Mouse (Mus musculus) intestine, postnatal 0 days (tissue): ENCODE results near the gene Tuft1. TPM values are rescaled to one million over a fixed set of nuclear protein-coding genes. Genes with fewer than 3 reads are reported as not detected.
"Not testable (repeated sequence)": the region's sequence is repeated elsewhere in the genome, so short reads cannot be mapped to it uniquely, and the experiment has no call there.

ENCODE experiments used
- ATAC-seq: fragments of 200-750 bp; cut with Nextera tagmentation; 2 replicates; pipeline ENCODE4 v1.8.0; 2017; ENCODE audit warnings: mild to moderate bottlenecking, moderate TSS enrichment, moderate library complexity
- H3K27ac ChIP-seq: fragments of 300-500 bp; sonication (generic); 2 replicates; pipeline ENCODE4 v1.5.1; 2014; ENCODE audit warnings: mild to moderate bottlenecking, low read depth, low read length, moderate library complexity
- H3K27me3 ChIP-seq: fragments of 300-500 bp; sonication (generic); replicated peaks from 2 replicates; pipeline ENCODE4 v1.6.1; 2014; ENCODE audit warnings: low read length, mixed read lengths; ENCODE audit not compliant: control insufficient read depth, insufficient read depth
- H3K36me3 ChIP-seq: fragments of 300-500 bp; sonication (generic); 2 replicates; pipeline ENCODE4 v1.6.1; 2014; ENCODE audit warnings: mild to moderate bottlenecking, moderate library complexity; ENCODE audit not compliant: control insufficient read depth, insufficient read depth
- H3K4me1 ChIP-seq: fragments of 300-500 bp; sonication (generic); replicated peaks from 2 replicates; pipeline ENCODE4 v1.6.1; 2014; ENCODE audit warnings: antibody characterized with exemption, low read length, mixed read lengths; ENCODE audit not compliant: control insufficient read depth, insufficient read depth
- H3K4me2 ChIP-seq: fragments of 300-500 bp; sonication (generic); replicated peaks from 2 replicates; pipeline ENCODE4 v1.6.1; 2014; ENCODE audit warnings: low read depth, mild to moderate bottlenecking, moderate library complexity
- H3K4me3 ChIP-seq: fragments of 300-500 bp; sonication (generic); 2 replicates; pipeline ENCODE4 v1.5.1; 2014; ENCODE audit warnings: low read depth, low read length
- H3K9ac ChIP-seq: fragments of 300-500 bp; sonication (generic); 2 replicates; pipeline ENCODE4 v1.6.1; 2014; ENCODE audit warnings: mild to moderate bottlenecking, low read depth, low read length
- H3K9me3 ChIP-seq: fragments of 300-500 bp; sonication (generic); 2 replicates; pipeline ENCODE4 v1.6.1; 2016; ENCODE audit warnings: mixed run types; ENCODE audit not compliant: control insufficient read depth
- CTCF ChIP-seq: sonication (generic); IDR thresholded peaks from 2 replicates; pipeline ENCODE4 v1.5.1; 2016; ENCODE audit warnings: low read depth, mild to moderate bottlenecking, control low read depth, antibody characterized with exemption, moderate library complexity
- WGBS: fragments of 180-500 bp; shearing (Covaris S2); extraction: QIAGEN DNeasy Blood & Tissue Kit; methylation state at CpG from one replicate; pipeline ENCODE4 v1.1.7; 2014; 5-methylcytosine and 5-hydroxymethylcytosine counted together
- polyA plus RNA-seq: library from polyadenylated mRNA; unstranded; fragments of >200 nt; fragmentation: Nextera tagmentation; extraction: Ambion mirVana; gene quantifications from 2 replicates; pipeline ENCODE4 v1.2.1, GENCODE M21; 2015

Tuft1 gene
- polyA plus RNA-seq, 1 experiment from 2014 or later = 10.9 TPM

DNA sequence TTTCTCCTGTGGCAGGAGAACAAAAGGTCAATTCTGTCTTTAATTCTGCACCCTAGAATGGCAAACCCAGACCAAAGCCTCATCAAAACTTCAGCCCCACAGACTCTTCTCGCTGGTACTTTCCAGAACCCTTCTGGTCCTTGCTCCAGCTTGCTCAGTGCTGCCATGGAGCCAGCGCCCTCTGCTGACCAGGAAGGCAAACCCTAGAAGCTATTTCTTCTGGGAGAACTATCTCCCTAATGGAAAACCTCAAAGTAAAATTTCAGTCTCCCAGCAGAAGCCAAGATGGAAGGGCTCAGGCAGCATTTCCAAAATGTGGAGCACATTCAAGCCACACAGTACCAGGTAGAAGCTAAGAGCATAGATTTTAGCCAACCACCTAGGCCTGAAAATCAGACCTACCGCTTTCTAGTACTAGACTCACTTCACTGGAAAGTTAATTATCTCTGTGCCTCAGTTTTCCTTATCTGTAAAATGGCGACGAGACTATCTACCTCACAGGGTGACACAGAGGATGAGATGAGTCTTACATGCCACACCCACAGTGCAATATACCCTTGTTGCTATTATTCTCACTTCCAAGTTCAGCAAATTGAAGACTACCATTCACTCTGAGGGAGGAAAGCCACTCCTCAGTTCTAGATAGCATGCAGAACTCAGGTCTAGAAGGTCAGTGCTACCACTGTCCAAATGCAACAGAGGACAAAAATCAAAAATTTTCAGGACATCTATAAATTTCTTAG lies 6.6 kb upstream of the Tuft1 start:
- H3K9me3 ChIP-seq, ATAC-seq, H3K4me2 ChIP-seq, H3K27ac ChIP-seq, H3K4me3 ChIP-seq, H3K4me1 ChIP-seq, H3K27me3 ChIP-seq, H3K36me3 ChIP-seq, H3K9ac ChIP-seq: not testable (repeated sequence)
- WGBS = 67% methylated on average over 3 of the region's 5 CpGs
- peak; percentile 42 for TF ChIP-seq CTCF

DNA sequence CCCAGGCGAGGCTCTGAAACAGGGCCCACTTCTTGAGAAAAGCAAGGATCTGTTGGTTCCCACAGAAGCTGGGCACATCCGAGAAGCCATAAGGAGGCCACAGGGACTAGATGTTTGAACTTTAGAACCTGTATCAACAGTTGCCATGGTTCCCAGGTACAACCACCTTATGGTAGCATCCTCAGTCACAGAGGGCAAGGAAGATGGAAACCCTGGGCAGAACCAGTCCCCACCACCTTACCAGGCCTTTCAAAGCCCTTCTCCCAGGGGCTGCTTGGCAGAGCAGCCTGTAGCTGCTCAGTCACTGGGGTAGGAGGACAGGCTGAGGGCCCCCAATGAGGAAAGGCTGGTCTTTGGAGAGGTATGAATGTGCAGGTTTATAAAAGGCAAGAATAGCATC lies 2.2 kb upstream of the Tuft1 start:
- not testable (repeated sequence) for H3K4me3 ChIP-seq, H3K36me3 ChIP-seq, H3K9ac ChIP-seq, H3K4me2 ChIP-seq, H3K9me3 ChIP-seq, ATAC-seq, H3K27ac ChIP-seq, H3K4me1 ChIP-seq, H3K27me3 ChIP-seq
- 77% methylated on average over 2 of the region's 2 CpGs for WGBS

DNA sequence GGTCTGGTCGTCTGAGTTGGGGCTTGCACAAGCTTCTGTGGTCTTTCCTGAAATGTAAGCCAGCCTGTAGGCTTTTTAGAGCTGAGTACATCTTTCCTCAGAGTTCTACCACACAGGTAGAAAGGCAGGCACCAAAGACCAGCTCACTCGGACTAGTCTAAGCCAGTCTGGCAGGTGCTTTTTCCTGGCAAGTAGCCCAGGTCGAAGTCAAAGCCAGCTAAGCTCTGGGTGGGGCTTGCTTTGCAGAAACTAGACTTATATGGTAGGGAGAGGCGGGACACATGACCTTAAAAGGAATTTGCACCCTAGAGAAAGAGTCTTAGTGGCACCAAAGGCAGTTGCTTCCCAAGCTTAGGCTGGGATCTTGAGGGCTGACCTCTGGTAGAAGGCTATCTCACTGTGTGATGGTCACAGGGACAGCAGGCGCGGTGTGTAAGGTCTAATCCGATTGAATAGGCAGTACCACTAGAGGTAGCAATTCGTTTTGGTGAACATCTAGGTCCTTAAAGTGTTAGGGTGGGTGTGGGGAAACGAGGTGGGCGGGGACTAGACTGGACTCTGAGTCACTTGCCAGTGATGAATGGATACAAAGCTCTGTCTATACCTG lies 573 bp upstream of the Tuft1 start:
- not testable (repeated sequence) for H3K4me3 ChIP-seq, H3K4me1 ChIP-seq, H3K27me3 ChIP-seq, H3K9me3 ChIP-seq, H3K36me3 ChIP-seq, H3K9ac ChIP-seq
- peak overlapping the region; percentile 89 for H3K27ac ChIP-seq
- 18% methylated on average over 7 of the region's 10 CpGs for WGBS
- TF ChIP-seq CTCF = peak; percentile 31
- H3K4me2 ChIP-seq = peak overlapping the region; percentile 39
- peak; percentile 95 for ATAC-seq

DNA sequence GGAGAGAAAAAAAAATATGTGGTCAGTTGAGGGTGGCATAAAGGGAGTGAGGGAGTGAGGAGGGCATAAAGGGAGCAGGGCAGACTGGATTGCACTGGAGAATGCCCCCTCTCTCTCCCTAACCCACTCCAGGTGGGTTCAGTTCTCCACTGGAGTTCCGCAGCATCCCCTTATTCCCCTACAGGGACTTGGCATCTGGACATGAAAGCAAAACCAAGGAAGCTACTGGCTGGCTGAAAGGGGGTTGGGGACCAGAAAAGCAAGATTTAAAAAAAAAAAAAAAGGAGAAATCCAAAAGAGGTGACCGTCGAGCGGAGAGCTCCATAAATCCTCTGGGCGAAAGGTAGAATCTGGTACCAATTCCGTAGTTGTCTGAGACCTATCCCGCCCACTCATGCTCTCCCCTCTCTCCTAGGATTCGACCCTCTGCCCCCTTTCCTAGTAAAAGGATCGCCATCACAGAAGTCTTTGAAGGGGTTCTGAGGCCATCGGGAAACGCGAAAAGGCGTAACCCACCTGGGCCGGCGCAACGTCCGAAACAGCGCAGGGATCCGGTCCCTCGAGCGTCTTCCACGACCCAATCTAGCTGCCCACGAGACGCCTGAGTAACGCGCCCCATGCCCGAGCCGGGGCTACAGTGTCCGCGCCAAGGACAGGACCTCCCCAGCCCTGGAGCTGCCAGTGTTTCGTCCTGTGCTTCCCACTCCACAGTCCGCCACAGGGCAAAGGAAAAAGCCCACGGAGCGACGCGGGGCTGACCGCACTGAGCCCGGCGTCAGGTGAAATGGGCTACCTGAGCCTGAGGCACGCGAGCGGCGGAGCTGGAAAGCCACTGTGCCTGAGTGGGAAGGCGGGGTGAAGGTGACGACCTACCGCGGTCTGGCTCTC lies 576 bp downstream of the Tuft1 start:
- not testable (repeated sequence) for ATAC-seq, H3K27me3 ChIP-seq, H3K9me3 ChIP-seq, H3K27ac ChIP-seq, H3K36me3 ChIP-seq, H3K4me1 ChIP-seq
- H3K4me3 ChIP-seq = peak overlapping the region; percentile 46
- peak overlapping the region; percentile 72 for H3K4me2 ChIP-seq
- WGBS = 3% methylated on average over 22 of the region's 47 CpGs
- H3K9ac ChIP-seq = peak overlapping the region; percentile 45; the same call in 1 of the 2 replicates

DNA sequence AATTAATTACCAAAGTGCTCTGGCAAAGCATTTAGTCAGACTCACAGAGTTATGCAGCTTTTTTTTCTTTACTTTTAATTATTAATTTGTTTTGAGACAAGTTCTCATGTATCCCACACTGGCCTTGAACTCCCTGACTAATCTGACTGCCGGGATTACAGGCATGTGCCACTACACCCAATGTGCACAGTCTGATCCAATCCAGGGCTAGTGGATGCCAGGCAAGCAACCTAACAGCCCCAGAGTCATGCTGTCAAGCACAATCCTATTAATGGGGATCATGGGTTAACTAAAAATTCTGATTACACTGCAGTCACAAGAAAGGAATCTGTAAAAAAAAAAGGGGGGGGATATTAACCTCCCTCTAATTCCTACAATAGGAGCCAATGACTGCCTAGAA lies 4.7 kb downstream of the Tuft1 start:
- H3K4me1 ChIP-seq, H3K36me3 ChIP-seq, H3K27me3 ChIP-seq, H3K9ac ChIP-seq, H3K9me3 ChIP-seq, ATAC-seq, H3K4me2 ChIP-seq, H3K4me3 ChIP-seq, H3K27ac ChIP-seq: not testable (repeated sequence)
- WGBS = 44% methylated on average over 1 of the region's 1 CpGs

DNA sequence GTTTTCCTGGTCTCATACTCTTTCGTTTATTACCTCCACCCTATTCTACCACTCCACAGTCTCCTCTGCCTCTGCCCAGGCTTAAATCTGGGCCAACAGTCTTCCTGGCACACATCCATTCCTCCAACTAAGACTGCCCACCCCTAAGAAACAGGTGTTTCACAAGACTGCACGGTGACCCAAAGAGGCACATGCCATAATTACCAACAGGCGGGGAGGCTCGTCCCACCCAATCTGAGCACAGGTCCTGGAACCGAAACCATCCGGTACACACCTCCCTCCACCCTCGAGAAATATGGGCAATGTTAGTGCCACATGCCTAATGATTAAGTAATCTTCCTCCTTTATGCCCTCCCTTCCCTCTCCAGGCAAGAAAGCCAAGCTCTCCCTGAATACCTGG lies 8.3 kb downstream of the Tuft1 start:
- Histone ChIP-seq H3K27ac (no peak overlapping the region), H3K27me3 (no peaks in the 10 kb centered on the region), H3K4me2 (peak overlapping the region; percentile 32; the same call in 1 of the 2 replicates), H3K4me1 (peaks cover 12% of the 10 kb centered on the region), H3K9me3 (no peaks in the 10 kb centered on the region), H3K36me3 (no peaks in the 10 kb centered on the region), H3K9ac (no peak overlapping the region), H3K4me3 (no peak overlapping the region)
- ATAC-seq = peak; percentile 25; the same call in 1 of the 2 replicates
- WGBS = 32% methylated on average over 7 of the region's 7 CpGs
- TF ChIP-seq CTCF = no peak
